Mouse (Mus musculus): ENCODE data around the gene Chrne.

DNA sequence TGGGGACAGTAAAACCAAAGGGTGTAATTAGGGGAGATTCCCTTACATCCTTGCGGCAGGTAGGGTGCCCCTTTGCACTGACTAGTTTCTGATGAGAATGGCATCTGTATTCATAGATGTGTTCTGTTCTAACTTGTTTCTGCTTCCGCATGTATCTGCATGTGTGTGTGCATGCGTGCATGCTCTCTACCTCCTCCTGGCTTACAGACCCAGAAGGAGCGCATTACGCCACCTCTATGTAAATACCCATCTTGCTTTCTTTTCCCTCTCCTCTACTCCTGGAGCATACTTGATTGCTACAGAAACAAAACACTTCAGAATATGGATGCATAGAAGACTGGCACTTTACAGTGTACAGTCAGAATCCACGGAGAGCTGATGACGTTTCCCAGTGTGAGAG lies 35.2 kb downstream of the Chrne start:
- TF ChIP-seq CTCF (IDR thresholded peaks at IDR 0.05) (no peak), POLR2A (IDR thresholded peaks at IDR 0.05; ENCODE audit: insufficient read depth, low read depth, low read length) (no peak)
